15 mouse cellular contexts compared by ENCODE assay signal in the genomic region with DNA sequence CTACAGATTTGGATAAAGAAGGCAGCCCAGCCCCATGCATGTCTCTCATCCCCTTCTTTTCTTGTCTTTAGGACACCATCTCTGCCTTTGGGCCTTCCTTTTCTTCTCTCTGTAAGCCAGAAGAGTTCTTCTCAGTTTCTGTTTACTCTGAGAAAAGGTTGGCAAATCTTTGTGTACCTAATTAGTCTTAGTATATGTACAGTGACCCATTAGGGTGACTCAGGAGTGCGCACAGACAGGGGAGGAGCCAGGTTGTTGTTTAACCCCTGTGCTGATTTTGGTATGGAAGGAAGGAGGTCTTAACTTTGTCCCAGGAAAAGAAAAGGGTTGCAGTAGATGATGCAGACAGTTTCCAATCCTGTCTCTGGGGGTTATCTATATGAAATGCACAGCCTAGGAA.
"Had no signal": no experiment of that assay in that cellular context is flagged by ENCODE, and none has a peak within 500 bp of the region (broad histone marks: within the 10 kb centered on the region; RNA-seq: fewer than 3 reads in every experiment).

No protein-coding gene starts in this region.

- DNase-seq: kidney, adult 18-20 months; kidney, postnatal 36 days; layer of hippocampus, adult 9-11 months; layer of hippocampus, postnatal 36 days; lung, adult 18-20 months; lung, postnatal 36 days; right cerebral cortex, postnatal 4 days; spleen, adult 18-20 months; thymus, postnatal 14 days had no signal

- H3K4me3 ChIP-seq: limb, embryonic 13.5 days; midbrain, embryonic 10.5 days; midbrain, embryonic 15.5 days; neural tube, embryonic 12.5 days had no signal

- H3K27ac ChIP-seq: kidney, postnatal 0 days; limb, embryonic 13.5 days; liver, embryonic 14.5 days; midbrain, embryonic 10.5 days; midbrain, embryonic 15.5 days; neural tube, embryonic 12.5 days had no signal

- H3K9me3 ChIP-seq: midbrain, embryonic 10.5 days; midbrain, embryonic 15.5 days; neural tube, embryonic 12.5 days had no signal

- H3K36me3 ChIP-seq: midbrain, embryonic 10.5 days; midbrain, embryonic 15.5 days; neural tube, embryonic 12.5 days had no signal

- H3K4me2 ChIP-seq: limb, embryonic 13.5 days; midbrain, embryonic 15.5 days; neural tube, embryonic 12.5 days had no signal

- H3K27me3 ChIP-seq: limb, embryonic 13.5 days; midbrain, embryonic 15.5 days had no signal

- H3K9ac ChIP-seq: limb, embryonic 13.5 days; liver, embryonic 14.5 days; midbrain, embryonic 15.5 days; neural tube, embryonic 12.5 days had no signal

- ATAC-seq: midbrain, embryonic 15.5 days had no signal
